Mouse (Mus musculus) kidney, adult 2 months (tissue): ENCODE measurements around the gene Cdkl4.

Experiments used
- CTCF ChIP-seq: fragments of 200-500 bp; conservative IDR thresholded peaks from 2 replicates; pipeline ENCODE4 v1.5.1; 2011; ENCODE audit warnings: low read depth, mild to moderate bottlenecking, control low read depth, low read length, moderate library complexity, mixed read lengths; ENCODE audit not compliant: insufficient read depth, insufficient read length
- POLR2A ChIP-seq: fragments of 200-500 bp; IDR thresholded peaks from one replicate; pipeline ENCODE4 v1.6.1; 2011; ENCODE audit warnings: low read depth, low read length, control low read depth

DNA sequence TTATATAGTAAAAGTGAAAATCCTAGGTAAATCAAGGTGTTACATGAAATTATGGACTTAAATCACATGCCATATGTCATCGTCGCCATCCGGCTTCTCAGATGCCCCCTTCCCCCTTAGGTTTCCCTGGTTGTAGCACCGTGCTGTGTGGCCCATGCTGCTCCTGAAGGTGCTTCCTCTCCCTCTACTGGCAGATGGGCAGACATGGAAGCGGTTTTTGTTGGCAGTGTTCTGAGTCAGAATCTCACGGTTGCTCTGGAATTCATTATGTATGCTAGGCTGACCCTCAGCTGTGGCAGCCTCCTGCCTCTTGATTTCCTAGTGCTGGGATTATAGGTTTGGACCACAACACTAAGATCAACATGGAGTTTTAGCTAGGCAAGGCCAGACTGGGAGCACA, 40.5 kb downstream of the Cdkl4 start:
- no peak for TF ChIP-seq POLR2A
- peak; percentile 38 for TF ChIP-seq CTCF
